Mouse (Mus musculus): ENCODE results near the gene 5330417C22Rik. TPM values are rescaled to one million over a fixed set of nuclear protein-coding genes. Genes with fewer than 3 reads are reported as not detected.
"Not testable (repeated sequence)": the region's sequence is repeated elsewhere in the genome, so short reads cannot be mapped to it uniquely, and the experiment has no call there.

The 5330417C22Rik gene
- under 1 TPM; 0.05 to 0.25 TPM for total RNA-seq (2021)
- long read RNA-seq, experiment 1, result 0 reads
- long read RNA-seq, experiment 2, result 0 reads

DNA sequence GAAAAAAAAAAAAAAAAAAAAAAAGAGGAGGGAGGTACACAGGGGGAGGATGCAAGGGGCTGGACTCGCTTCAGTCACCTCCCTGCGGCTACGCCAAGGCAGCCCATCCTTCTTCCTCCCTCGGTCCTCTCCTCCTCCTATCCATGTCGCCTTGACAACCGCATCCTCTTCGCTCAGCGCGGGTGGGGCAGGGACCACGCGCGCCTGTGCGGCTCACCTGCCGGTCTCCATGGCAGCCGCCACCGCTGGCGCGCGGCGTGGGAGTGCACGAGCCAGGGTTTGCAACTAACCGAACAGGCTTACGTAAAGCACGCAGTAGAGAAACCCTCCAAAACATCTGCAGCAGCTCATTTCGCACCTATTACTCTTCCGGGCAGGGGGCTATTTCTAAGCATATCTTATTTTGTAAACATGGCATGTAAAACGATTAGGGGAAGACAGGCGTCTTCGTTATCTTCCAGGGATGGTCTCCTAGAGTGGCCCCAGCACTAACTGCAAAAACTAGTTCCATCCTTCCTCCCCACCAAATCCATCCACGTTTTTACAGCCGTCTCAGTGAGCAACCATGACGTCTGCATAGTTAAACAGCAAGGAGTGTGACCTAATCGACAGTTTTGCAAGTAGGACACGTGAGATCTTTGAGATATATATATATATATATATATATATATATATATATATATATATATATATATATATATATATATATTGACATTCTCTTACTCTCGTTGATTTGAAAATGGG is at the start of gene 5330417C22Rik:
Gene 5330417C22Rik, minus strand, starts transcription at position 20 of the 744 bp plus-strand sequence.
- intact Hi-C loops (cut with DNase I), result no loop called here
- DNase-seq, result no peak

DNA sequence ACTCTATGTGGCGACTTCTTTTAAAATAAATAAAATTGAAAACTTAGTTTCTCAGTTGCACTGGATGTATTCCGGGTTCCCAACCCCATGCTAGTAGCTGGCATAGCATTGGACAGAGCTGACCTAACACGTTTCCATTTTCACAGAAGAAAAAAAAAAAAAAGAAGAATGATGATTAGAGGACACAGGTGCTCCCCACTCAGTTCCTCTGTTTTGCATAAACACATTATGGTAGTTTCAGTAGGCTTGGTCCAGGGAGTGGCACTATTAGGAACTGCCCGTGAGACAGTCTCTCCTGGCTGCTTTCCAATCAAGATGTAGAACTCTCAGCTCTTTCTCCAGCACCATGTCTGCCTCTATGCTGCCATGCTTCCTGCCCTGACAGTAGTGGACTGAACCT is 48.2 kb upstream of the 5330417C22Rik start:
- DNase-seq, result no peak
- intact Hi-C loops (cut with DNase I), result no loop called here

DNA sequence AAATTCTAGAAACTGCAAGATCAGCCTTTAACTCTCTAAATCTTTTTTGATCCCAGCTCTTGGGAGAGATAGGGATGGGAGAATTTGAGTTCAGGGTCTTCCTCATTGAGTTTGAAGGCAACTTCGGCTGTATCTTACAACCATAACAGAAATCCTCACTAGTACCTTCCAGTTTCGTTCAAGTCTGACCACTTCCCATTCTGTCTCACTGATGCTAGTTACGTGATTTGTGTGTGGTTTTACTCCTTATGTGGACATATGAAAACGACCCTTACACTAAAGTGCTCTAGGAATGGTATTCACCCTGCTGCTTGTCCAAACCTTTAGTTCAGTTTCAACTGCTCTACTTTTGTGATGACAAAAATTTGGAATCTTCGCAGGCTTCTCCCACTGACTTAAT is 37.7 kb upstream of the 5330417C22Rik start:
- no peak for DNase-seq
- intact Hi-C loops (cut with DNase I), result no loop called here

DNA sequence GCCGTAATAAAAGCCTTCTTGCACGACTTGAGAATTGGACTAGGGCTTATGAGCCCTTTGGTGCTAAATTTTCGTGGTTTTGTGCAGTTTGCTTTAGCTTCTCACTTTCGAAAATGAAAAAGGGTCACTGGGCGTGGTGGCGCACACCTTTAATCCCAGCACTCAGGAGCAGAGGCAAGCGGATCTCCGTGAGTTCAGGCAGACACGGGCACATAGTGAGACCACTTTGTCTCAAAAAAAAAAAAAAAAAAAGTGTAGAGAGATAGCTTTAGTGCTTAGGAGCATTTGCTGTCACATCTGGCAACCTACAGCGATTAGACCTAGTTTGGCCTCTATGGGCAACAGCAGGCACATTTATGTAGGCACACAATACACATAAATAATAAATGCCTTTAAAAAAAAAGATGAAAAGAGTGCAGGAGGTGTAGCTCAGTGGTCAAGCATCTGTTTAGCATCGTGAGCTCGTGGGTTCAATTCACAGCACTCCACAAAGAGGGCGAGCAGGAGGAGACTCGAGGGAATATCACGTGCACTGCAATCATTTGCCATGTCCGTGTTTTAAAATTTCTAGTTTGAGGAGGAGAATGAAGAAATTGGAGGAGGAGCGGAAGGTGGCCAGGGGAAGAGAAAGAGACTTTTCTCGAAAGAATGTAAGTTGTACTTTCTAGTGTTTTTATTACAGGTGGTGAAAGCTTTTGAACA is 36.1 kb upstream of the 5330417C22Rik start:
- no peak for DNase-seq
- intact Hi-C loops (cut with DNase I), result no loop called here

- DNase-seq, result peak; percentile 94 to 97
- intact Hi-C loops (cut with DNase I), result no loop called here
These were observed 35.3 kb upstream of the 5330417C22Rik start, which contains the start of gene Taf13 for GRCm38 (mm10) chr3:108571443-108572294. Gene Taf13, plus strand, starts transcription at chr3:108571698.

DNA sequence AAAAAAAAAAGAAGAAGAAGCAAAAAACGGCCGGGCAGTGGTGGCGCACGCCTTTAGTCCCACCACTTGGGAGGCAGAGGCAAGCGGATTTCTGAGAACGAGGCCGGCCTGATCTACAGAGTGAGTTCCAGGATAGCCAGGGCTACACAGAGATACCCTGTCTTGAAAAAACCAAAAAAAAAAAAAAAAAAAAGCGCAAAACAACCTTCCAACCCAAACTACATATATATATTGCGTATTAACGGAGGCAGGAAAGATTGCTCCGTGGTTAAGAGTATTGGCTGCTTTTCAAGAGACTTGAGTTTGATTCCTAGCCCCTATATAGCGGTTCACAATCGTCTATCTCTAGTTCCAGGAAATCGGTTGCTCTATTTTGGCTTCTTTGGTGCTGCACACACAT is 34.5 kb upstream of the 5330417C22Rik start:
- intact Hi-C loops (cut with DNase I), result no loop called here
- DNase-seq, result no peak

- intact Hi-C loops (cut with DNase I), result loop anchor here (5.0 kb wide), 1 partner anchor 102 kb away; no protein-coding TSS in a partner anchor
- DNase-seq, result not testable (repeated sequence)
These were observed 33.3 kb upstream of the 5330417C22Rik start for GRCm38 (mm10) chr3:108569636-108570035.

GRCm38 (mm10) chr3:108567990-108568877 is 31.9 kb upstream of the 5330417C22Rik start:
- DNase-seq, result no peak
- intact Hi-C loops (cut with DNase I), result loop anchor here (5.0 kb wide), 1 partner anchor 101 kb away; no protein-coding TSS in a partner anchor

DNA sequence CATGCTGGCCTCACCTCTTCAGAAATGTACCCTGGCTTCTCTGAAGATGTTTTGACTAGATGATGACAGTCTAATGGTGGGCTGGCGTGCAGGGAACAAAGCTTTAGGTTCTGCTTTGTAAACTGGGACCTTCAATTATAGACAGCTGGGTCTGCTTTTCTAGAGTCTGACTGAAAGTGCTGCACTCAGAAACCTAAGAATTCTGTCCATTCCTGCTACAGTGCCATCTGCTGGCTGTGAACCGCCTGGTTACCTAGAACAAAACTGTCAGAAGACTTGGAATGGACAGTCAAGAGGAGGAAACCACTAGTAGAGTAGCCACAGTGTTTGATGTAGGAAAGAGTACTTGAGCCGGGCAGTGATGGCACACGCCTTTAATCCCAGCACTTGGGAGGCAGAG is 27.0 kb upstream of the 5330417C22Rik start:
- intact Hi-C loops (cut with DNase I), result loop anchor here (2.0 to 5.0 kb wide), 2 partner anchors 89 to 163 kb away; partner anchors contain the start of gene Clcc1
- peak; percentile 69 to 73 for DNase-seq

DNA sequence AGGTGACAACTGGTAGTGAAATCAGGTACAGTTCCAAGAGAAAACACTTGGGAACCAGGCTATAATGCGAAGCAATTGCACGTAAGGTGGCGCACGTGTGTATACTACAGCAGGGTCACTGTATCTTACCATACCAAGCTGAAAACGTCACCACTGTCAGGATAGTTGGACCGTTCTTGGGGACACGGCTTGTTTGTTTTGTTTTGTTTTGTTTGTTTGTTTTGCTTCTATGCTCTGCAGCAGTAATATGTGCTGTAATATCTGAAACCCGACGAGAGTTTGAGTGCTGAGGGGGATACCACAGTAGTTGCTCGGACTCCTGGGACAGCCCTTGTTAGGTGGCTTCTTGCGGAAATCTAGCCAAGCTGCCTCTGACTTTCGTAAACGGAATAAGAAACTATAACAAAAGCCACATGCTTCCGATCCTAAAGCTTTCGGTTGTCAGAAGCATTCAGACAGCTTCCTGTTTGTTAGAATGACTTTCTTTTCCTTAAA is 26.5 kb upstream of the 5330417C22Rik start:
- intact Hi-C loops (cut with DNase I), result loop anchor here (2.0 to 5.0 kb wide), 2 partner anchors 89 to 162 kb away; partner anchors contain the start of gene Clcc1
- DNase-seq, result no peak

- DNase-seq, result peak; percentile 94 to 95
- intact Hi-C loops (cut with DNase I), result loop anchor here (2.0 to 5.0 kb wide), 2 partner anchors 90 to 161 kb away; partner anchors contain the start of gene Clcc1
These were observed 25.9 kb upstream of the 5330417C22Rik start, which contains the start of gene Tmem167b for GRCm38 (mm10) chr3:108562133-108562730. Gene Tmem167b, minus strand, starts transcription at chr3:108562466.

GRCm38 (mm10) chr3:108557888-108558287 is 21.6 kb upstream of the 5330417C22Rik start:
- intact Hi-C loops (cut with DNase I), result no loop called here
- no peak for DNase-seq

GRCm38 (mm10) chr3:108554587-108555312 is 18.4 kb upstream of the 5330417C22Rik start:
- peak; percentile 85 to 90 for DNase-seq
- intact Hi-C loops (cut with DNase I), result loop anchor here (1.0 to 5.0 kb wide), 2 partner anchors 35 to 87 kb away; no protein-coding TSS in a partner anchor

DNA sequence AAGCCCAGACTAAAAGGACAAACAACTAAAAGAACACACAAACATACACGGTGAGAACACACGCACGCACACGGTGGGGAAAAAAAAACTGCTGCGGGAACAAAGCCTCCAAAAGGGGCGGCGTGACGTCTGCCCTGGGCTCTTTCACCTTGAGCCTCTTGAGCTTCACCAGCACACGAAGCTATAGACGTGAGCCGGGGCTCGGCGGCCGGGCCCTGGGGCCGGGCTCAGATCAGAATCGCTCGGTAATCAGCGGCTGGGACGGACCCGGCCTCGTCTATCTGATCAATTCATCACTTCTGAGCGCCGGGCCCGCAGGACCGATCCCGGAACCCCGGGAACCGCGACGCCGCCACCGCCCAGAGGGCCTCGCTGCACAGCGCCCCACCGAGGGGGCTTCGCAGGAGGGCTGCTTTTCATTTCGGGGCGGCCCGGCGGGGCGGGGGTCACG is 17.8 kb upstream of the 5330417C22Rik start:
- intact Hi-C loops (cut with DNase I), result loop anchor here (5.0 kb wide), 1 partner anchor 87 kb away; no protein-coding TSS in a partner anchor
- peak in 1 of 2 experiments; percentile 20 for DNase-seq

- intact Hi-C loops (cut with DNase I), result no loop called here
- no peak for DNase-seq
These were observed 6.0 kb upstream of the 5330417C22Rik start for GRCm38 (mm10) chr3:108542299-108542698.

DNA sequence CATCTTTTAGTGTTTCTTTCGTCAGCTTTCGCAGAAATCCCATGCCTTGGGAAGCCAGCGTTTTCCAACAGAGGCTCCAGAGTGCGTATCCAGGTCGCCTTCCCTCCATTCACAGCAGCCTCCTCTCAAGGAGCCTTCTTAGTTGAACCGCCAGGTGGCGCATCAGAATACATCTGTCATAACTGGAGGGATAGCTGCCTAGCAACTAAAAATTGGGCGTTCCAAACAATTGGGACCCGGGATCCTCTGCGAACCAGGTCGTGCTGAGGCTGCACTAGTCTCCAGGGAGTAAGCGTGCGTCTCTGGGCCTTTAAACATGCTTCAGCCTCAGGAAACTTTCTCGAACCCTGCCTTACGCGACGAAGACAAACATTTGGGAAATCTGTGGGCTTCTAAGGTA is 967 bp upstream of the 5330417C22Rik start:
- DNase-seq, result peak; percentile 71 to 78
- intact Hi-C loops (cut with DNase I), result no loop called here

- intact Hi-C loops (cut with DNase I), result no loop called here
- no peak for DNase-seq
These were observed 330 bp downstream of the 5330417C22Rik start for GRCm38 (mm10) chr3:108535896-108536516.
